Mouse (Mus musculus) CH12.LX (cell line): ENCODE measurements around the gene Chit1.

ENCODE experiments used
- BHLHE40 ChIP-seq: IDR thresholded peaks from 2 replicates; pipeline ENCODE4 v1.6.1; 2011; ENCODE audit warnings: mild to moderate bottlenecking, low read depth, low read length, improper control_type of control experiment
- CTCF ChIP-seq, 2 experiments: IDR thresholded peaks in 1 of 2; conservative IDR thresholded peaks in 1 of 2; 2 replicates each; pipeline ENCODE4 v1.5.1; 2011 to 2012; ENCODE audit warnings: low read depth in 2 of 2, low read length in 2 of 2, improper control_type of control experiment in 1 of 2, inconsistent platforms in 1 of 2, mild to moderate bottlenecking in 1 of 2, moderate library complexity in 1 of 2
- ELF1 ChIP-seq: IDR thresholded peaks from 2 replicates; pipeline ENCODE4 v1.6.1; 2014; ENCODE audit warnings: low read depth, mild to moderate bottlenecking, inconsistent platforms, low read length, improper control_type of control experiment
- EP300 ChIP-seq: IDR thresholded peaks from 2 replicates; pipeline ENCODE4 v1.6.1; 2011; ENCODE audit warnings: low read length, improper control_type of control experiment
- NELFE ChIP-seq: IDR thresholded peaks from 2 replicates; pipeline ENCODE4 v1.6.1; 2011; ENCODE audit warnings: low read depth, low read length, improper control_type of control experiment
- POLR2A ChIP-seq: IDR thresholded peaks from 2 replicates; pipeline ENCODE4 v1.6.1; 2011; ENCODE audit warnings: low read depth, mild to moderate bottlenecking, improper control_type of control experiment, low read length
- SIN3A ChIP-seq: IDR thresholded peaks from 2 replicates; pipeline ENCODE4 v1.6.1; 2012; ENCODE audit warnings: low read length, improper control_type of control experiment, inconsistent platforms
- TBP ChIP-seq: conservative IDR thresholded peaks from 2 replicates; pipeline ENCODE4 v1.6.1; 2011; ENCODE audit warnings: low read depth, low read length, improper control_type of control experiment
- USF1 ChIP-seq: IDR thresholded peaks from 2 replicates; pipeline ENCODE4 v1.6.1; 2014; ENCODE audit warnings: low read depth, mild to moderate bottlenecking, inconsistent platforms, low read length, improper control_type of control experiment
- USF2 ChIP-seq: conservative IDR thresholded peaks from 2 replicates; pipeline ENCODE4 v1.6.1; 2011; ENCODE audit warnings: low read depth, low read length, improper control_type of control experiment
- ZNF384 ChIP-seq: IDR thresholded peaks from 2 replicates; pipeline ENCODE4 v1.6.1; 2012; ENCODE audit warnings: low read depth, low read length, improper control_type of control experiment, inconsistent platforms

DNA sequence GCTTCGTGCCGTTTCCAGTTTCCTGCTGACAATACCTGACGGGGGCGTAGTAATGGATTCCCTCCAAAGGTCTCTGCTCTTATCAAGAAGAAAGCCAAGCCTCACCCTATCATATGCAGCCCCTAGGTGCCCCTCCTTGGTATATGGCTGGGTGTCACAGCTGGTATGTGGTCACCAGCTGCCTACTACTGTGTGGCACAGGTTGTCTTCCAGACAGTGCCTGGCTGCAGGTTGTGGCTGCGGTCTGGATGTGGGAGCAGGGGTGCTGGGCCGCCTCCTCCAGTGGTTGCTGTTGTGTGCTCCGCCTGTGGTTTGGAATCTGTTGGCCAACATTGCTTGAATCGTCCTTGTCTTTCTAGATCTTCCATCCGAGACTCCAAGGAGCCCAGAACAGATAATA is 39.7 kb downstream of the Chit1 start:
- no peak for TF ChIP-seq POLR2A
- no peak for TF ChIP-seq ELF1
- TF ChIP-seq CTCF (conservative IDR thresholded peaks at IDR 0.05 in 1 of 2, IDR thresholded peaks at IDR 0.05 in 1 of 2; ENCODE audit: low read depth in 2 of 2, low read length in 2 of 2): no peak
- no peak for TF ChIP-seq USF1
- no peak for TF ChIP-seq SIN3A
- TF ChIP-seq USF2: no peak
- TF ChIP-seq TBP: no peak
- TF ChIP-seq NELFE: no peak
- TF ChIP-seq BHLHE40: no peak
- no peak for TF ChIP-seq EP300
- TF ChIP-seq ZNF384: no peak
